Mouse (Mus musculus): ENCODE results near the gene Osbpl7. TPM values are rescaled to one million over a fixed set of nuclear protein-coding genes. Genes with fewer than 3 reads are reported as not detected.
A peak's percentile ranks its signal among the peaks of the same experiment; 100 is the strongest.

The Osbpl7 gene
- polyA plus RNA-seq (2012; fragmentation: generic; extraction: Trizol): 1.8 TPM
- long read RNA-seq, experiment 1, partial matches to known transcripts: 0 of 1 reads
- long read RNA-seq, experiment 1, other reads (novel, unspliced or antisense): 0 of 1 reads
- long read RNA-seq, experiment 2, transcript Osbpl7-201 (23 exons, 3,771 nt): major isoform, 12 of 21 reads
- long read RNA-seq, experiment 2, partial matches to known transcripts: 4 of 21 reads
- long read RNA-seq, experiment 2, other reads (novel, unspliced or antisense): 5 of 21 reads

DNA sequence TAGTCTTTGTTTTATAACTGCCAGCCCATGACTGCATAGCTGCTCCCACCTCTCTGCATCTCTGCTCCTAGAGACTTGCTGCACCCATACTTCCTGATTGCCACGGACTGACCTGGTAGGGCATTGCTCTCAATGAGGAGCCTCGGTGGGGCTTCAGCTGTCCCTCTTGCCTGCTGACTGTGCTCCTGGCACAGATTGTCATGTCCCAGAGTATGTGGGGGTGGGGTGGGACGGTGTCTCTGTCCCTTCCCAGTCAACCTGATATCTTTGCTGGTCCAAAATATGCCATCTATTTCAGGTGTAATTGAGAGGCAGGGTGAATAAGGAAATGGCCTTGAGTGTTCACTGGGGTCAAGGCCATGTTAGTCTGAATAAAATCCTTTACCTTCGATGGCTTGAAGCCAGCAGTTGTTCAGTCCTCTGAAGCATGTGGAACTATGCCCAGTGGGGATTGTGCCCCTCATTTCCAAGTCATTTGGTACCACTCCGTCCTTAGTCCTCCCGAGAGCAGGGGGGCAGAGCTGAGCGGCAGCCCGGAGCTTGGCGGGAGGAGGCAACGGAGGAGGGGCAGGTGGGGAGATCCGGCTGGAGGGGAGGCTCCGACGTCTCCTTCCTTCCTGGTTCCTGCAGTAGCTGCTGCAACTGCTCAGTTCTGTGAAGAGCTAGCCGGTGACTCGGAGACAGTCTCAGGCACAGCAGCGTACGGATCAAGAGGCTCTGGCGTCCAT lies at the start of gene Osbpl7:
Gene Osbpl7 (plus strand): TSS at position 413 of the 728 bp plus-strand sequence.
- Histone ChIP-seq H3K79me3 (ENCODE audit: low read depth) (peaks cover 3% of the 10 kb centered on the region), H3K36me3 (ENCODE audit: control insufficient read depth, insufficient read depth) (peaks cover 22% of the 10 kb centered on the region), H3K27me3 (ENCODE audit: control insufficient read depth, insufficient read depth, insufficient read length) (no peaks in the 10 kb centered on the region), H3K79me2 (ENCODE audit: control insufficient read depth, insufficient read depth) (no peaks in the 10 kb centered on the region), H3K4me3 (ENCODE audit: insufficient read depth, poor library complexity, severe bottlenecking) (peak within 1 kb of the TSS; percentile 32), H3ac (ENCODE audit: control insufficient read depth, insufficient read length, low read depth) (peak within 1 kb of the TSS; percentile 83)
- TF ChIP-seq MYOG (IDR thresholded peaks at IDR 0.05; ENCODE audit: control insufficient read depth, extremely low read depth, insufficient read length) (no peak), MYOD1 (IDR thresholded peaks at IDR 0.05; ENCODE audit: control insufficient read depth, insufficient read length, low read depth) (no peak), MAX (IDR thresholded peaks at IDR 0.05) (no peak), CTCF (IDR thresholded peaks at IDR 0.05; ENCODE audit: control insufficient read depth, insufficient read depth, insufficient read length) (no peak), CEBPB (IDR thresholded peaks at IDR 0.05; ENCODE audit: low read depth) (no peak), FOSL1 (IDR thresholded peaks at IDR 0.05; ENCODE audit: insufficient read depth, low read length, poor library complexity, severe bottlenecking) (no peak), USF1 (IDR thresholded peaks at IDR 0.05; ENCODE audit: low read depth) (no peak)

GRCm38 (mm10) chr11:97003170-97003569 lies 47.3 kb upstream of the Osbpl7 start:
- Histone ChIP-seq H3K27me3 (ENCODE audit: control insufficient read depth, insufficient read depth, insufficient read length) (no peaks in the 10 kb centered on the region), H3K36me3 (ENCODE audit: control insufficient read depth, insufficient read depth) (no peaks in the 10 kb centered on the region), H3ac (ENCODE audit: control insufficient read depth, insufficient read length, low read depth) (no peak overlapping the region), H3K79me2 (ENCODE audit: control insufficient read depth, insufficient read depth) (no peaks in the 10 kb centered on the region), H3K4me3 (ENCODE audit: insufficient read depth, poor library complexity, severe bottlenecking) (no peak overlapping the region), H3K79me3 (ENCODE audit: low read depth) (no peaks in the 10 kb centered on the region)
- no peak for TF ChIP-seq CEBPB (IDR thresholded peaks at IDR 0.05; ENCODE audit: low read depth)
- TF ChIP-seq MYOD1 (IDR thresholded peaks at IDR 0.05; ENCODE audit: control insufficient read depth, insufficient read length, low read depth): no peak
- TF ChIP-seq CTCF (IDR thresholded peaks at IDR 0.05; ENCODE audit: control insufficient read depth, insufficient read depth, insufficient read length): no peak
- TF ChIP-seq MAX (IDR thresholded peaks at IDR 0.05): no peak
- TF ChIP-seq MYOG (IDR thresholded peaks at IDR 0.05; ENCODE audit: control insufficient read depth, extremely low read depth, insufficient read length): no peak
- no peak for TF ChIP-seq FOSL1 (IDR thresholded peaks at IDR 0.05; ENCODE audit: insufficient read depth, low read length, poor library complexity, severe bottlenecking)
- no peak for TF ChIP-seq USF1 (IDR thresholded peaks at IDR 0.05; ENCODE audit: low read depth)

- Histone ChIP-seq H3K79me2 (ENCODE audit: control insufficient read depth, insufficient read depth) (no peaks in the 10 kb centered on the region), H3K36me3 (ENCODE audit: control insufficient read depth, insufficient read depth) (no peaks in the 10 kb centered on the region), H3ac (ENCODE audit: control insufficient read depth, insufficient read length, low read depth) (peak overlapping the region; percentile 42), H3K79me3 (ENCODE audit: low read depth) (no peaks in the 10 kb centered on the region), H3K4me3 (ENCODE audit: insufficient read depth, poor library complexity, severe bottlenecking) (no peak overlapping the region), H3K27me3 (ENCODE audit: control insufficient read depth, insufficient read depth, insufficient read length) (no peaks in the 10 kb centered on the region)
- no peak for TF ChIP-seq CEBPB (IDR thresholded peaks at IDR 0.05; ENCODE audit: low read depth)
- peak; percentile 24 for TF ChIP-seq FOSL1 (IDR thresholded peaks at IDR 0.05; ENCODE audit: insufficient read depth, low read length, poor library complexity, severe bottlenecking)
- peak; percentile 93 for TF ChIP-seq MAX (IDR thresholded peaks at IDR 0.05)
Observed at GRCm38 (mm10) chr11:97007093-97007794, 43.2 kb upstream of the Osbpl7 start.

DNA sequence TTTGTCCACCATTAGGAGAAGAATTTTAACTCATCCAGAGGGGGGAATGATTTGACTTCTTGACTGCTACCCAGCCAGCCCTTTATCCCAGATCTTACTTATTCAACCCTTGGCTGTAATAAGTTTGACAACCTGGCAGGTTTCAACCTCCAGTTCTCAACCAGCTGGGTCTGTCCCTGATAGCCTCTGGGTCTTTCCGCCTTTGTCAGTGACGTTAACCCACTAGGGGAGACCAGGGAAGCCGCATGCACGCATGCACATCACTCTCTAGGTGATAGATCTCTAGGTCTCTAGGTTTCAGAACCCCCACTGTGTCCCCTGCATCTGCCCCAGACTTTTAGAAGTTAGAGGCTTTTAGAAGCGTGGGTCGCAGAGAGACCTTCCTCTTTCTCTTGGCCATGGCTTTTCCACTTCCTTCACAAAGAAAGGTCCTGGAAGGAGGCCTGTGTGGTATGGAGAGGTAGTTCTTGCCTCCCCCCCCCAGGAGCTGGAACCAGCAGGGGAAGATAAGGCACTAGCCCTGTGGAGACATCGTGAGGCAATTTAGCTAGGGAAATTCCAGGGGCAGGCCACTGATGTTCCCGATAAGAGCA lies 41.1 kb upstream of the Osbpl7 start:
- Histone ChIP-seq H3K79me3 (ENCODE audit: low read depth) (no peaks in the 10 kb centered on the region), H3K79me2 (ENCODE audit: control insufficient read depth, insufficient read depth) (no peaks in the 10 kb centered on the region), H3K36me3 (ENCODE audit: control insufficient read depth, insufficient read depth) (no peaks in the 10 kb centered on the region), H3K4me3 (ENCODE audit: insufficient read depth, poor library complexity, severe bottlenecking) (no peak overlapping the region), H3K27me3 (ENCODE audit: control insufficient read depth, insufficient read depth, insufficient read length) (no peaks in the 10 kb centered on the region), H3ac (ENCODE audit: control insufficient read depth, insufficient read length, low read depth) (no peak overlapping the region)
- TF ChIP-seq MAX (IDR thresholded peaks at IDR 0.05) (no peak), CEBPB (IDR thresholded peaks at IDR 0.05; ENCODE audit: low read depth) (no peak), FOSL1 (IDR thresholded peaks at IDR 0.05; ENCODE audit: insufficient read depth, low read length, poor library complexity, severe bottlenecking) (no peak), MYOG (IDR thresholded peaks at IDR 0.05; ENCODE audit: control insufficient read depth, extremely low read depth, insufficient read length) (no peak), CTCF (IDR thresholded peaks at IDR 0.05; ENCODE audit: control insufficient read depth, insufficient read depth, insufficient read length) (no peak), MYOD1 (IDR thresholded peaks at IDR 0.05; ENCODE audit: control insufficient read depth, insufficient read length, low read depth) (no peak), USF1 (IDR thresholded peaks at IDR 0.05; ENCODE audit: low read depth) (no peak)

- Histone ChIP-seq H3ac (ENCODE audit: control insufficient read depth, insufficient read length, low read depth) (no peak within 1 kb of the TSS), H3K36me3 (ENCODE audit: control insufficient read depth, insufficient read depth) (no peaks in the 10 kb centered on the region), H3K79me2 (ENCODE audit: control insufficient read depth, insufficient read depth) (no peaks in the 10 kb centered on the region), H3K27me3 (ENCODE audit: control insufficient read depth, insufficient read depth, insufficient read length) (peaks cover 3% of the 10 kb centered on the region), H3K4me3 (ENCODE audit: insufficient read depth, poor library complexity, severe bottlenecking) (no peak within 1 kb of the TSS), H3K79me3 (ENCODE audit: low read depth) (no peaks in the 10 kb centered on the region)
- TF ChIP-seq MYOG (IDR thresholded peaks at IDR 0.05; ENCODE audit: control insufficient read depth, extremely low read depth, insufficient read length): no peak
- no peak for TF ChIP-seq MAX (IDR thresholded peaks at IDR 0.05)
Observed at GRCm38 (mm10) chr11:97013121-97013670, 37.2 kb upstream of the Osbpl7 start, which contains the start of gene Sp6. Gene Sp6, plus strand, starts transcription at chr11:97013394.
